Mouse (Mus musculus) lung, postnatal 25 days (tissue): ENCODE data around the gene Olfr222.

Source experiments
- DNase-seq: peaks from one replicate; pipeline ENCODE4 v3.0.0; 2022; ENCODE audit warnings: low spot score

The Olfr222 gene

GRCm38 (mm10) chr11:59540123-59540522 is 35.9 kb downstream of the Olfr222 start:
- no peak for DNase-seq

GRCm38 (mm10) chr11:59538387-59538786 is 37.6 kb downstream of the Olfr222 start:
- peak; percentile 81 for DNase-seq

- DNase-seq: peak; percentile 35
Measured at GRCm38 (mm10) chr11:59537218-59538130, 38.6 kb downstream of the Olfr222 start.

- no peak for DNase-seq
Measured at GRCm38 (mm10) chr11:59531562-59531961, 44.5 kb downstream of the Olfr222 start.

GRCm38 (mm10) chr11:59530870-59531535 is 45.0 kb downstream of the Olfr222 start:
- DNase-seq: no peak

- no peak for DNase-seq
Measured at GRCm38 (mm10) chr11:59530221-59530620, 45.8 kb downstream of the Olfr222 start.

- DNase-seq: no peak
Measured at GRCm38 (mm10) chr11:59526472-59527080, 49.5 kb downstream of the Olfr222 start, which contains the start of gene Zkscan17. Gene Zkscan17, minus strand, starts transcription at chr11:59526751.

GRCm38 (mm10) chr11:59525237-59525636 is 50.8 kb downstream of the Olfr222 start:
- DNase-seq: peak; percentile 88

- DNase-seq: no peak
Measured at GRCm38 (mm10) chr11:59524150-59524549, 51.9 kb downstream of the Olfr222 start.
